Mouse (Mus musculus) brain, adult 10 weeks (tissue): ENCODE measurements around the gene Arhgef26. TPM values are rescaled to one million over a fixed set of nuclear protein-coding genes. Genes with fewer than 3 reads are reported as not detected.

Experiments
- polyA plus RNA-seq: library from polyadenylated mRNA; stranded (reverse); fragments of 350-450 nt; fragmentation: Illumina TruSeq; extraction: RNeasy Lipid Tissue Mini Kit (QIAGEN cat#74804); gene quantifications from one replicate; pipeline ENCODE4 v1.2.3, GENCODE M21; 2015; ENCODE audit warnings: low read depth, low replicate concordance

Arhgef26 gene
- polyA plus RNA-seq, result 17.9 TPM

GRCm38 (mm10) chr3:62338044-62338443 lies at the start of gene Arhgef26:
Gene Arhgef26, plus strand, starts transcription at chr3:62338344.

DNA sequence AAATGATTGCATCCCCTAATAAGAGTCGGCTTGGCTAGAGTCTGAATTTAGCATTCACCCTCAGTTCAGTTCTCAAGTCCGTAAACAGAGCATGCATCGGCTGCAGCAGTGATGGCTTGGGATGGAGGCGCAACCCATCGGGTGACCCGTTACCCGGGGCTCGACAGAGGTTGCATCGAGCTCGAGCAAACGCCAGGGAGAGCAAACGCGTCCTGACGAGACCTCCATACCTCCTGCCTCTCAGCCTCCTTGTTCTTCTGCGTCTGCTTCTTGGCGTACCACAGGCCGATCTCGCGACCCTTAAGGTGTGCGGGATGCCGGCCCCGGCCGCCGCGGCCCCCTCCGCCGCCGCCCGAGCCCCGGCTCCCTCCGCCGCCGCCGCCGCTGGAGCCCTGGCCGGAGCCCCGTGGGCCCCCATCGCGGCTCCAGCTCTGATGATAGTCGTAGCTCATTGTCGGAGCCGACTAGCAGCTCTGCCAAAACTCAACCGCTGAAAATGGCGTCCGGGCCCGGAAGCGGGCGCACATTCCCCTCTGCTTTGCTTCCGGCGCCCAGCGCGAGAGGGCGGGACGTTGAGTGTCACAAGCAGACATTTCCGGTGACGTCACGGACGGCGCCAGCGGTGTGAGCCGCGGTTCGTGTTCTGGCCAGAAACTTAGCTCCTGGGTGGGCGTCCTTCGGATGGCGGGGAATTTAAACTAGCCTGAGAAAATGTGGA lies 168.5 kb downstream of the Arhgef26 start, which contains the start of gene Dhx36:
Dhx36 (minus strand) TSS at position 517 of the 718 bp plus-strand sequence.

Other genes with a start within 250 kb of the Arhgef26 start
- gene Dhx36, start 168.7 kb downstream of the Arhgef26 start, polyA plus RNA-seq, result 49.8 TPM